Mouse (Mus musculus): ENCODE data around the gene Midn.

GRCm38 (mm10) chr10:80151211-80152034, 3.4 kb downstream of the Midn start:
- peak; percentile 50; the same call in 1 of the 2 replicates for TF ChIP-seq POLR2A (IDR thresholded peaks at IDR 0.05; ENCODE audit: low read depth, low read length)
- TF ChIP-seq CTCF (IDR thresholded peaks at IDR 0.05; ENCODE audit: borderline replicate concordance, insufficient read depth, low read length): no peak
